Mouse (Mus musculus) embryonic fibroblast, embryonic 13.5 days (primary cell): ENCODE measurements around the gene Mrm1. TPM values are rescaled to one million over a fixed set of nuclear protein-coding genes. Genes with fewer than 3 reads are reported as not detected.
"Not testable (repeated sequence)": the region's sequence is repeated elsewhere in the genome, so short reads cannot be mapped to it uniquely, and the experiment has no call there.

Experiments used
- H3K27ac ChIP-seq: 2 replicates; pipeline ENCODE4 v1.5.1; 2012; ENCODE audit warnings: low read length, control low read depth, inconsistent platforms; ENCODE audit not compliant: insufficient read depth
- H3K4me1 ChIP-seq: 2 replicates; pipeline ENCODE4 v1.6.1; 2011; ENCODE audit warnings: low read length; ENCODE audit not compliant: control insufficient read depth, insufficient read depth
- H3K4me3 ChIP-seq: 2 replicates; pipeline ENCODE4 v1.5.1; 2011; ENCODE audit warnings: mild to moderate bottlenecking, control low read depth, low read length; ENCODE audit not compliant: insufficient read depth
- CTCF ChIP-seq: IDR thresholded peaks from 2 replicates; pipeline ENCODE4 v1.5.1; 2011; ENCODE audit warnings: mild to moderate bottlenecking, control low read depth, low read length, moderate library complexity, borderline replicate concordance; ENCODE audit not compliant: insufficient read depth
- POLR2A ChIP-seq: IDR thresholded peaks from 2 replicates; pipeline ENCODE4 v1.6.1; 2011; ENCODE audit warnings: low read depth, mild to moderate bottlenecking, control low read depth, low read length, moderate library complexity
- polyA plus RNA-seq: library from polyadenylated mRNA; stranded (reverse); fragments of >200 nt; gene quantifications from 2 replicates; pipeline ENCODE4 v1.2.4, GENCODE M21; 2011; ENCODE audit warnings: low read depth; ENCODE audit not compliant: missing spikeins, insufficient read length

Mrm1 gene
- 5.9 and 8.4 TPM in 2 replicates for polyA plus RNA-seq

DNA sequence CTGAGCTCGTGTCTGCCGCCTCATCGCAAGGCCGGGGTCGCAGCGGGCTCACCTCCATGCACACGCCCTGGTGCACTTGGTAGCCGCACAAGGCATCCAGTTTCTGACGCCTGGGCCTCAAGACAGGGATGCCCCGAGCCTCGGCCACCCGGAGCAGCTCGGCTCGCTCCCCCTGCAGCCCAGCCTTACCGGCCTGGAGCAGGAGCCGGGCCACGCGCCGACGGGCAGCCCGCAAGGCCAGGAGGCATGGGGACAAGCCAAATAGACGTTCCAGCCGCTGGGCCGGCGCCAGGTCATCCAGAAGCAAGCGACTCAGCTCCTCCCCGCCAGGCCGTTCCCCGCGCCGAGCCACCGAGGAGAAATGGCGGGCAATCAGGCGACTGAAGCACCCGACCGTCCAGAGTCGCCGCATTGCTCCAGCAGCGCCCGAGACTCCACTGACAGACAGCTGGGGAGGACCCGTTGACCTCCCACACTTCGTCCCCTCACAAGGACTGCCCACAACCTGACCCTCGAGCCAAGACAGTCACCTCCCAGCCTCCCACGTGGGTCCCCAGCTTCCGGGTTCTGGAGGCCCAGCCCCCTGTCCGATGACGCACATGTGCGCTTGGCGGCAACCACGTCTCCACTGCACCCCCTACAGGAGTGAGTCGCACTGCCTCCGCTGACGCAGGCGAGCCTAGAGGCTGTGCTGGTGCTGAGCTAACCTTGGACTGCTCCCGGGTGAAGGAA is at the start of gene Mrm1:
Gene Mrm1 (minus strand): TSS at position 555 of the 732 bp plus-strand sequence.
- H3K4me3 ChIP-seq = peak within 1 kb of the TSS; percentile 58
- peak within 1 kb of the TSS; percentile 41 for H3K27ac ChIP-seq
- TF ChIP-seq POLR2A = peak; percentile 71; the same call in 1 of the 2 replicates
- peak; percentile 95 for TF ChIP-seq CTCF
- H3K4me1 ChIP-seq = no peaks in the 10 kb centered on the region; the same call in 1 of the 2 replicates

DNA sequence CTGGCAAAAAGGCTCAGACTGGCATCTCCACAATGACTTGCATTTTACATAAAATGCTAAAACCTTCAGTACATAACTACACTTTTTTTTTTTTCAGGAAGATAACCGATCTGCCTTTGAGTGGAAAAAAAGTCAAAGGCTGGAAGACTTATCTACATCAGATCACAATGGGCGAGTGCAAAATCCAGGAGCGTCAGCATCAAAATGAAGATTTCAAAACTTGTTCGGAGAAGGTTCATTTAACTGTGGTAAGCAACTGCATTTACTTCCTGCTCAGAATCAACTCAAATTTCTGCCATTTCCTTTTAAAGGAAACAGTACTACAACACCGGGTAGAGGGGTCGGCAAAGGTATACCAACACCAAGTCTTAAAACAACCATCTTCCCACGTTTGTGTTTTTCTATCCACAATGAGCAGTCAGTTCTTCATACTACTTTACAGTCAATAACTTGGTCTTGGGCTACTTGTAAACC is 49.5 kb upstream of the Mrm1 start:
- TF ChIP-seq POLR2A = no peak
- no peak for TF ChIP-seq CTCF
- Histone ChIP-seq H3K27ac (peak overlapping the region; percentile 86), H3K4me3 (peak overlapping the region; percentile 99)

DNA sequence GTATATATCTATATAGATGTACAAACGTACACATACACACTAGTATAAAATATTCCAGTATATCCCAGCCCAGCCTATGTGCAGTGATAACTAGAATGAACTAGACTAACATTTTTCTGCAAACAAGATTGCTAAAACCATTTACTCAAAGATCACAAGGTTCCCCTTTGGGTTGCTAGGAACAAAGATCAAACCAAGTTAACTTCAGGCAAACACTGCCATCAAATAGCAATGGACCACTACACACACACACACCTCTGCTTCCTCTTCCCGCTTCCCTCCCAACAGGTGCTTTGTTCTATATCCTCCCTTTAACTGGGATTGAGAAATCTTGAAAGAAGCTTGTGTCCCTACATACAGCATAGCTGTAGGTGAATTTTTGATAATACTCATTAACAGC is 48.3 kb upstream of the Mrm1 start:
- peaks cover 5% of the 10 kb centered on the region for H3K4me1 ChIP-seq
- TF ChIP-seq CTCF (no peak), POLR2A (no peak)
- H3K4me3 ChIP-seq = 0 out of 2 replicates have a peak overlapping the region, but pooled peaks have one; percentile 29
- no peak overlapping the region for H3K27ac ChIP-seq

More for the DNA sequence above, 49.5 kb upstream of the Mrm1 start:
- peaks cover 5% of the 10 kb centered on the region for H3K4me1 ChIP-seq

DNA sequence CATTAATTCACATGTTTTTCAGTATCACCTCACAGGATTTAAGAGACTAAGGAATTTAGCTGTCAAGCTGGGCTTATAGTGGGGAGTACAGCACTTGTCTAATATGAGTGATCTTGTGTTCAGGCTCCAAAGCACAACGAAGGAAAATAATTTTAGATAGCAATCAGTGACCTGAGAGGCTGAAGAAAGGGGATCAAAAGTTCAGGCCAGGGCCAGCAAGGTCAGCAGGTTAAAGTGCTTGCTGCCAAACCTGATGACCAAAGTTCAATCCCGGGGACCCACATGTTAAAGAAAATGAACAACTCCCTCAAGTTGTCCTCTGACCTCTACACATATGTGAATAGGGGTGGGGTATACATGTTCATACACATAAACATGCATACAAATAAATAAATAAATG is 46.0 kb upstream of the Mrm1 start:
- Histone ChIP-seq H3K4me3 (no peak overlapping the region), H3K4me1 (peaks cover 5% of the 10 kb centered on the region), H3K27ac (no peak overlapping the region)
- TF ChIP-seq CTCF (no peak), POLR2A (no peak)

DNA sequence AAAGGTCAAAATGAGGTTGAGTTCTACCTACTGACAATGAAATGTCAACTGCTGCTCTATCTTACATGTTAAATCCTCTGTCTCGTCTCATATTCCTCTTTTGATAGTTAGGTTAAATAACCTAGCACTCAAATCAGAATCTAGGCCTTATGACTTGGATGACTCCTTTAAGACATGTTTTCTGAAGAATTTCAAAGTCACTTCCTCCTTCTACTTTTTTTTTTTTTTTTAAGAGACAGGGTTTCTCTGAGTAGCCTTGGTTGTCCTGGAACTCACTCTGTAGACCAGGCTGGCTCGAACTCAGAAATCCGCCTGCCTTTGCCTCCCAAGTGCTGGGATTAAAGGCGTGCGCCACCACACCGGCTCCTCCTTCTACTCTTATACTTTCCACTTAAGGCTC is 36.0 kb upstream of the Mrm1 start:
- no peak overlapping the region for H3K27ac ChIP-seq
- no peak for TF ChIP-seq POLR2A
- no peak for TF ChIP-seq CTCF

DNA sequence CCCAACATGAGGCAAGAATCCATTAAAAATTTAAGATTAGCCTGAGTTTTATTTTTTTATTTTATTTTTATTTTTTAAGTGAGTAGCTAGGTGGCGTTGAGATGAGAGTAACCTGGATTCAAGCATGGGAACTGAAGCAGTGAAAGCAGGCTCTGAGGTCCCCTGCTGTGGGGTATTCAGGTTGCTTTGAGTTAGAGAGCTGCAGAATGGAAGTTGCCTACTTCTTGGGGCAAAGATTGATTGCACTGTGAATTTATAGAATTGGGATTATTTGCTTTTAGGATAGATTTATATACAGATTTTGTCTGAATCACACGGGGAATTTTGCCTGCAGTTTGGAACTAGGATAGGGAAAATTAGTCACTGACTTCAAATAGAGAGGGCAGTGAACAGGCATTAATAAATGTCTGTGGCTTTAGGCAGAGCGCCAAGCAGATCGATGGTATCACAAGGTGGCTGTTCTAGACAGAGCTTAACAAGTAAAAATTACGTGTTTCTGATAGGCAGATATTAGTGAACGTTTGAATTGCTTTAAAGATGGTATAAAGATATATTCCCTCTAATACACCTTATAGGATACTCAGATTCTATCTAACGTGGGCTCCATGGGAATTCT is 28.3 kb upstream of the Mrm1 start:
- Histone ChIP-seq H3K4me1 (no peaks in the 10 kb centered on the region), H3K4me3 (no peak overlapping the region)
- TF ChIP-seq CTCF (no peak), POLR2A (no peak)

More for the DNA sequence above, 36.0 kb upstream of the Mrm1 start:
- Histone ChIP-seq H3K4me1 (no peaks in the 10 kb centered on the region), H3K4me3 (no peak overlapping the region)

DNA sequence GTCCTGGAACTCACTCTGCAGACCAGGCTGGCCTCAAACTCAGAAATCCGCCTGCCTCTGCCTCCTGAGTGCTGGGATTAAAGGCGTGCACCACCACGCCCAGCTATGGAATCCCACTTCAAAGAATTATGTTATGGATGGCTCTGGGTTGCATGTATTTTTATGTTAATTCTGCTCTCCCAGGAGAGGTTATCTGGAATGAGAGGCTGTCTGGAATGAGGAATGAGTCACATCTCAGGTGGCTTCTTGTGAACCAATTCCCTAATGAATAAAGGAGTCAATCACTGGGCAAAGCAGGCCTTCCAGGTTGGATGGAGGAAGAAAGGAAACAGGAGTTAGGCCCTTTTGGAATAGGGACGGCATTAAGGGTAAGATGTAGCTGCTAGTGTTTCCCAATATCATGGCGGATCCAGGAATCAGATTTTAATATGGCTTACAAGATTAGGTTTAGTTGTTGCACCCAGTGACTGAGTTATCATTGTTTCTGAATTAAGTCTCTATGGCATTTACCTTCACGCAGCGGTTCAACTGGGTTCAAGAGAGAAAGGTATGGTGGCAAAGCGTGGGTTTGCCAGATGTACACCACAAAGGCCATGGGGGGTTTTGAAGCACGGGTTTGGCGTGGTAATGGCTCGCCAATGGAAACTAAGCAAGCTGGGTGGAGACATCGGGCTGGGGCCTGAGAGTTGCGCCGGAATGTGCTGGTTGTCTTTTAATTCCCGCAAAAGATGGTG is 27.6 kb upstream of the Mrm1 start:
- H3K27ac ChIP-seq = no peak overlapping the region
- TF ChIP-seq CTCF = no peak
- no peak for TF ChIP-seq POLR2A
- H3K4me3 ChIP-seq = no peak overlapping the region
- H3K4me1 ChIP-seq = no peaks in the 10 kb centered on the region

More for the DNA sequence above, 28.3 kb upstream of the Mrm1 start:
- H3K27ac ChIP-seq = no peak overlapping the region

DNA sequence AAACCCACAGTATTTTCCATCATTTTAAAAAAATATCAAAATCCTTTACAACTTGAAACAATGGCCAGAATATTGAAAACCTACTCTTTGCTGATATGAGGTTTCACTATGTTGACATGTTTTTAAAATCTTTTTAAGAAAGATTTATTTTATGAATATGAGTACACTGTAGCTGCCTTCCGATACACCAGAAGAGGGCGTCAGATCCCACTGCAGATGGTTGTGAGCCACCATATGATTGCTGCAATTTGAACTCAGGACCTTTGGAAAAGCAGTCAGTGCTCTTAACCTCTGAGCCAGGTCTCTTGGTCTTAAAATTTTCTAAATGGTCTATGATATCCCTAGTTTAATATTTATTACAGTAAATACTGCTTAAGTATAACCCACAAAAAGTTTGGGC is 20.0 kb upstream of the Mrm1 start:
- TF ChIP-seq CTCF = no peak
- TF ChIP-seq POLR2A = no peak
- H3K4me1 ChIP-seq = no peaks in the 10 kb centered on the region
- H3K4me3 ChIP-seq = no peak overlapping the region
- no peak overlapping the region for H3K27ac ChIP-seq

DNA sequence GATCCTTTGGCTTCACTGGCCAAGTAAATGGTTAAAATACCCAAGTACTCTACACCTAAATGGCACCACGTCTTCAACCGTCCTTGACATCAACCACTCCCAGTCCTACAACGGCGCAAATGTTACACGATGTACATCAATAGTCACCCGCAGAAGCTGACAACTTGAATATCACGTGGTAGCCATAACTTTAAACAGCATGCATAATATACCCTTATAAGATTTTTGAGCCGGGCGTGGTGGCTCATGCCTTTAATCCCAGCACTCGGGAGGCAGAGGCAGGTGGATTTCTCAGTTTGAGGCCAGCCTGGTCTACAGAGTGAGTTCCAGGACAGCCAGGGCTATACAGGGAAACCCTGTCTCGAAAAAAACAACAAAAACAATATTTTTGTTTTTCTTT is 10.2 kb upstream of the Mrm1 start:
- H3K4me1 ChIP-seq = not testable (repeated sequence)
- Histone ChIP-seq H3K4me3 (peak overlapping the region; percentile 50; the same call in 1 of the 2 replicates), H3K27ac (peak overlapping the region; percentile 74)
